Mouse (Mus musculus): Measurements from ENCODE around the gene Skint3. TPM values are rescaled to one million over a fixed set of nuclear protein-coding genes. Genes with fewer than 3 reads are reported as not detected.
"Not testable (repeated sequence)": the region's sequence is repeated elsewhere in the genome, so short reads cannot be mapped to it uniquely, and the experiment has no call there.

The Skint3 gene
- not detected in 2 replicates for polyA plus RNA-seq (2015; fragmentation: Nextera tagmentation; extraction: Ambion mirVana)

DNA sequence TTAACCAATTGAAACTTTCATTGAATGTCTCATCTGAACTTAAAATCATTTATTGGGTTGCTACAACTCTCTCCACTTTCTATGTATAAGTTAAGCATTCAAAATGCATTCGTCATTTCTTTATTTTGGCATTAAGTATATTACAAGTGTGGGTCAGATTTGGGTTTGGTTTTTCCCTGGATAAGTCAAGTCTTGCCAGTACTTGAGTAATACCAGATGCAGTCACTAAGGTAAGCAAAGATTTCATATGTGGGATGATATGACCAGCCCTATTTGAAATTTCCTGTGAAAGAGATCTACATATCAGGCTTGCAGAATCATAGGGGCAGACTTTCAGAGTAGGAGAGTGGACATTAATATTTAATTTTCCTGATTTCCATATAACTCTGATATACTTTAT lies at the start of gene Skint3:
Gene Skint3, plus strand, starts transcription at position 301 of the 400 bp plus-strand sequence.
- ATAC-seq (ENCODE audit: insufficient number of reproducible peaks, insufficient read depth, low FRiP score, low TSS enrichment, low read depth) = no peak

DNA sequence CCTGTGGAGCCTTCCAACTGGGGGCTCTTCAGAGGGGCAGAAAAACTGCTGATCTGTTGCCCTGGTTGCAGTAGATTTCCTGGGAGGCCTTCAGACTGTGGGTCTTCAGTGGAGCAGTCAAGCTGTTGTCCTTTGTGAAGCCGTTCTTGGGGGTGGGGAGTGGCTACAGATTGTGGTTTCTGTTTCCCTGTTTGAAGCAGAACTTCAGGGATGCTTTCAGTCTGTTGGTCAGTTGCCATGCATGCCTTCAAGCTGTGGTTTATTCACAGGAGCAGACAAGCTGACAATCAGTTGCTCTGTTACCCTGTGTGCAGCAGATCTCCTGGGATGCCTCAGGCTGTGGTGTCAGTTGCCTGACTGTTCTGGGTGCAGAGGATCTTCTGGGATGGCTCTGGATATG lies 11.4 kb downstream of the Skint3 start:
- Histone ChIP-seq H3K27ac (no peak overlapping the region), H3K4me1 (no peaks in the 10 kb centered on the region), H3K9me3 (peaks cover 7% of the 10 kb centered on the region; the same call in 1 of the 2 replicates), H3K4me2 (no peak overlapping the region), H3K4me3 (no peak overlapping the region), H3K27me3 (no peaks in the 10 kb centered on the region), H3K9ac (no peak overlapping the region), H3K36me3 (no peaks in the 10 kb centered on the region)
- no peak for ATAC-seq (ENCODE audit: insufficient number of reproducible peaks, insufficient read depth, low FRiP score, low TSS enrichment, low read depth)
- WGBS = 54% methylated on average over 1 of the region's 1 CpGs

More for the DNA sequence above, at the start of gene Skint3:
- 76% methylated on average over 1 of the region's 1 CpGs for WGBS
- Histone ChIP-seq H3K4me3 (no peak within 1 kb of the TSS), H3K9me3 (0 out of 2 replicates have a peak, but pooled peaks cover 3% of the 10 kb centered on the region), H3K36me3 (no peaks in the 10 kb centered on the region), H3K9ac (no peak within 1 kb of the TSS), H3K4me2 (no peak within 1 kb of the TSS), H3K27me3 (no peaks in the 10 kb centered on the region), H3K4me1 (no peaks in the 10 kb centered on the region), H3K27ac (no peak within 1 kb of the TSS)

GRCm38 (mm10) chr4:112243951-112244350 lies 11.9 kb downstream of the Skint3 start:
- peaks cover 11% of the 10 kb centered on the region; the same call in 1 of the 2 replicates for H3K9me3 ChIP-seq
- no peak overlapping the region for H3K9ac ChIP-seq
- H3K4me2 ChIP-seq = no peak overlapping the region
- no peak overlapping the region for H3K27ac ChIP-seq
- H3K4me1 ChIP-seq = no peaks in the 10 kb centered on the region
- WGBS = 87% methylated on average over 3 of the region's 3 CpGs
- no peaks in the 10 kb centered on the region for H3K27me3 ChIP-seq
- H3K4me3 ChIP-seq = no peak overlapping the region
- no peak for ATAC-seq (ENCODE audit: insufficient number of reproducible peaks, insufficient read depth, low FRiP score, low TSS enrichment, low read depth)
- no peaks in the 10 kb centered on the region for H3K36me3 ChIP-seq

DNA sequence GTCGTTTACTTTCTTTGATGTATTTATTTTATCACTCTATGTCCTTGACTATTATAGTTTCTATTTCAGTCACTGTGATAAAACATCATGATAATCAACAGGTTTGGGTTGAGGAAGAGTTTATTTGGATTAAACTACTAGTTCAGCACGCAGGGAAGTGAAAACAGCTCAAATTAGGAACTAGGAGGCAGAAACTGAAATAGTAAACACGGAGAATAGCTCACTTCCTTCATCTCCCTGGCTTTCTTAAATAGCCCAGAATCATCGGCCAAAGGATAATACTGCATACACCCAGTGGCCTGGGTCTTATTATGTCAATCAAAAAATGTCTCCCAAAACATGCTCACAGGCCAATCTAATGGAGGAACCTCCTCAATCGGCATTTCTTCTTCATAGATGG lies 24.0 kb downstream of the Skint3 start:
- Histone ChIP-seq H3K9me3 (no peaks in the 10 kb centered on the region), H3K36me3 (no peaks in the 10 kb centered on the region), H3K4me2 (no peak overlapping the region), H3K27me3 (no peaks in the 10 kb centered on the region), H3K9ac (no peak overlapping the region), H3K27ac (no peak overlapping the region), H3K4me1 (no peaks in the 10 kb centered on the region), H3K4me3 (no peak overlapping the region)
- ATAC-seq (ENCODE audit: insufficient number of reproducible peaks, insufficient read depth, low FRiP score, low TSS enrichment, low read depth) = no peak
- 74% methylated on average over 5 of the region's 5 CpGs for WGBS

- Histone ChIP-seq H3K9ac (no peak overlapping the region), H3K27me3 (no peaks in the 10 kb centered on the region), H3K4me2 (no peak overlapping the region), H3K27ac (no peak overlapping the region), H3K9me3 (peaks cover 11% of the 10 kb centered on the region; the same call in 1 of the 2 replicates), H3K4me1 (no peaks in the 10 kb centered on the region), H3K4me3 (no peak overlapping the region), H3K36me3 (no peaks in the 10 kb centered on the region)
- no peak for ATAC-seq (ENCODE audit: insufficient number of reproducible peaks, insufficient read depth, low FRiP score, low TSS enrichment, low read depth)
- WGBS = 83% methylated on average over 12 of the region's 12 CpGs
Observed at GRCm38 (mm10) chr4:112287178-112287974, 55.3 kb downstream of the Skint3 start.

DNA sequence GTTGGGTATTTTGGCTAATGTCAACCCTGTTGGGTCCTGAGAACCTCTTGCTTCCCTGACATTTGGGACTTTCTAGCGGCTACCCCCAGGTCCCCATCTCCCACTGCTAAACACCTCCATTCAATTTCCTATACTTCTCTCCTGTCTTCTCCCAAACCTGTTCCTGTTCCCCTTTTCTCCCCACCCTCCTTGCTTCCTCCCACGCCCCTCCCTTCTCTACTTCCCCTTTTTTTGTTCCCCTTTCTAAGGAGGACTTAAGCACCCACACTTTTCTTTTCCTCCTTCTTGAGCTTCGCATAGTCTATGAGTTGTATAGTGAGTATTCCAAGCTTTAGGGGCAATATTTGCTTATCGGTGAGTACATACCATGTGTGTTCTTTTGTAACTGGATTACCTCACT lies 56.4 kb downstream of the Skint3 start:
- Histone ChIP-seq H3K27me3 (no peaks in the 10 kb centered on the region), H3K4me3 (no peak overlapping the region), H3K36me3 (no peaks in the 10 kb centered on the region), H3K9me3 (peaks cover 11% of the 10 kb centered on the region; the same call in 1 of the 2 replicates), H3K27ac (no peak overlapping the region), H3K9ac (no peak overlapping the region), H3K4me1 (no peaks in the 10 kb centered on the region), H3K4me2 (no peak overlapping the region)
- 78% methylated on average over 4 of the region's 4 CpGs for WGBS
- no peak for ATAC-seq (ENCODE audit: insufficient number of reproducible peaks, insufficient read depth, low FRiP score, low TSS enrichment, low read depth)

DNA sequence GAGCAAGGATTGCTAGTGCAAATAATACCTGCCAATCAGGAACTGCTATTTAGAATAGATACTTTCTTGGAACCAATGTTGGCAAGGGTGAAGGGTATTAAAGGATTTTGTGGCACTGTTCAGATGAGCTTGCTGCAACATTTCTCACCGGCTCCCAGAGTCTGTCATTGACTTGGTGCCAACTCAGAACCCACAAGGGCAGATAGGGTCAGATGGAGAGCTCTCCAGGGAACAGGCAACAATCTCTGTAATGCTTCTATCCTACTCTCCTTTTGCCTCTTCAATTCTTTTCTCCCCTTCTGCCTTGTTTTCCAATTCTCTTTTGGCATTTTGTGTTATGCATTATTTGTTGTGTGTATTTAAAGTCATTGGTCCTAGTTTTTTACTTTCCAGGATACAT lies 70.3 kb downstream of the Skint3 start:
- H3K9me3 ChIP-seq = no peaks in the 10 kb centered on the region
- H3K27ac ChIP-seq = no peak overlapping the region
- H3K4me1 ChIP-seq = no peaks in the 10 kb centered on the region
- ATAC-seq (ENCODE audit: insufficient number of reproducible peaks, insufficient read depth, low FRiP score, low TSS enrichment, low read depth) = no peak
- no peaks in the 10 kb centered on the region for H3K27me3 ChIP-seq
- 67% methylated on average over 1 of the region's 1 CpGs for WGBS
- no peak overlapping the region for H3K9ac ChIP-seq
- no peak overlapping the region for H3K4me2 ChIP-seq
- no peak overlapping the region for H3K4me3 ChIP-seq
- no peaks in the 10 kb centered on the region for H3K36me3 ChIP-seq

GRCm38 (mm10) chr4:112302855-112303509 lies 70.9 kb downstream of the Skint3 start:
- H3K27ac ChIP-seq = no peak overlapping the region

GRCm38 (mm10) chr4:112349111-112349510 lies 117.1 kb downstream of the Skint3 start:
- not testable (repeated sequence) for ATAC-seq (ENCODE audit: insufficient number of reproducible peaks, insufficient read depth, low FRiP score, low TSS enrichment, low read depth); H3K4me2 ChIP-seq
- 90% methylated on average over 17 of the region's 17 CpGs for WGBS

More at GRCm38 (mm10) chr4:112302855-112303509, 70.9 kb downstream of the Skint3 start:
- Histone ChIP-seq H3K4me2 (no peak overlapping the region), H3K4me3 (no peak overlapping the region), H3K36me3 (no peaks in the 10 kb centered on the region), H3K27me3 (no peaks in the 10 kb centered on the region), H3K4me1 (no peaks in the 10 kb centered on the region), H3K9ac (no peak overlapping the region), H3K9me3 (no peaks in the 10 kb centered on the region)
- 87% methylated on average over 3 of the region's 3 CpGs for WGBS
- no peak for ATAC-seq (ENCODE audit: insufficient number of reproducible peaks, insufficient read depth, low FRiP score, low TSS enrichment, low read depth)

More at GRCm38 (mm10) chr4:112349111-112349510, 117.1 kb downstream of the Skint3 start:
- H3K9ac ChIP-seq, H3K36me3 ChIP-seq, H3K27ac ChIP-seq, H3K9me3 ChIP-seq, H3K4me3 ChIP-seq, H3K27me3 ChIP-seq, H3K4me1 ChIP-seq: not testable (repeated sequence)

Other genes starting within 250 kb of the Skint3 start
- gene Skint1, start 226.0 kb upstream of the Skint3 start, polyA plus RNA-seq (2015; fragmentation: Nextera tagmentation; extraction: Ambion mirVana) = not detected in 2 replicates
- gene Skint4, start 160.2 kb upstream of the Skint3 start, polyA plus RNA-seq (2015; fragmentation: Nextera tagmentation; extraction: Ambion mirVana) = not detected in 2 replicates
- not detected in 2 replicates for gene Skint9, start 201.7 kb downstream of the Skint3 start, polyA plus RNA-seq (2015; fragmentation: Nextera tagmentation; extraction: Ambion mirVana)

Measured in embryonic facial prominence, embryonic 13.5 days (tissue).